Mouse (Mus musculus) stomach, embryonic 16.5 days (tissue): ENCODE data around the gene Nell2. TPM values are rescaled to one million over a fixed set of nuclear protein-coding genes. Genes with fewer than 3 reads are reported as not detected.

ENCODE experiments used
- ATAC-seq: fragments of 200-750 bp; cut with Nextera tagmentation; 2 replicates; pipeline ENCODE4 v1.8.0; 2017; ENCODE audit warnings: moderate number of reproducible peaks, moderate TSS enrichment; ENCODE audit not compliant: insufficient read depth, low FRiP score
- H3K27ac ChIP-seq: fragments of 300-500 bp; sonication (generic); 2 replicates; pipeline ENCODE4 v1.5.1; 2014; ENCODE audit warnings: low read length
- H3K27me3 ChIP-seq: fragments of 300-500 bp; sonication (generic); 2 replicates; pipeline ENCODE4 v1.6.1; 2014; ENCODE audit warnings: low read length, control low read depth, mixed read lengths; ENCODE audit not compliant: control insufficient read depth, insufficient read depth
- H3K36me3 ChIP-seq: fragments of 300-500 bp; sonication (generic); 2 replicates; pipeline ENCODE4 v1.6.1; 2014; ENCODE audit warnings: low read length; ENCODE audit not compliant: control insufficient read depth, insufficient read depth
- H3K4me1 ChIP-seq: fragments of 300-500 bp; sonication (generic); 2 replicates; pipeline ENCODE4 v1.6.1; 2014; ENCODE audit warnings: low read length, control low read depth, mixed read lengths; ENCODE audit not compliant: control insufficient read depth, insufficient read depth
- H3K4me2 ChIP-seq: fragments of 300-500 bp; sonication (generic); 2 replicates; pipeline ENCODE4 v1.6.1; 2014; ENCODE audit warnings: low read depth, low read length, mixed read lengths
- H3K4me3 ChIP-seq: fragments of 300-500 bp; sonication (generic); replicated peaks from 2 replicates; pipeline ENCODE4 v1.5.1; 2014; ENCODE audit warnings: mild to moderate bottlenecking, low read length
- H3K9ac ChIP-seq: fragments of 300-500 bp; sonication (generic); 2 replicates; pipeline ENCODE4 v1.6.1; 2014; ENCODE audit warnings: low read length
- H3K9me3 ChIP-seq: fragments of 300-500 bp; sonication (generic); replicated peaks from 2 replicates; pipeline ENCODE4 v1.6.1; 2016; ENCODE audit warnings: low read length, control low read depth; ENCODE audit not compliant: control insufficient read depth
- WGBS: fragments of 180-500 bp; shearing (Covaris S2); extraction: QIAGEN DNeasy Blood & Tissue Kit; methylation state at CpG from one replicate; pipeline ENCODE4 v1.1.7; 2014; 5-methylcytosine and 5-hydroxymethylcytosine counted together
- polyA plus RNA-seq: library from polyadenylated mRNA; unstranded; fragments of >200 nt; fragmentation: Nextera tagmentation; extraction: Ambion mirVana; gene quantifications from 2 replicates; pipeline ENCODE4 v1.2.1, GENCODE M21; 2015

The Nell2 gene
- polyA plus RNA-seq, 1 experiment from 2014 or later, result 12.0 TPM

- no peak for ATAC-seq
- WGBS, result 73% methylated on average over 4 of the region's 4 CpGs
Measured at GRCm38 (mm10) chr15:95489174-95489573, 39.2 kb downstream of the Nell2 start.

GRCm38 (mm10) chr15:95487961-95488360 lies 40.4 kb downstream of the Nell2 start:
- Histone ChIP-seq H3K4me3 (no peak overlapping the region), H3K9me3 (no peaks in the 10 kb centered on the region), H3K27ac (no peak overlapping the region), H3K4me2 (no peak overlapping the region), H3K9ac (no peak overlapping the region), H3K27me3 (no peaks in the 10 kb centered on the region), H3K36me3 (no peaks in the 10 kb centered on the region), H3K4me1 (0 out of 2 replicates have a peak, but pooled peaks cover 4% of the 10 kb centered on the region)
- 84% methylated on average over 5 of the region's 5 CpGs for WGBS
- no peak for ATAC-seq

More at GRCm38 (mm10) chr15:95489174-95489573, 39.2 kb downstream of the Nell2 start:
- H3K36me3 ChIP-seq, result no peaks in the 10 kb centered on the region
- H3K9me3 ChIP-seq, result no peaks in the 10 kb centered on the region
- H3K4me2 ChIP-seq, result no peak overlapping the region
- H3K27ac ChIP-seq, result no peak overlapping the region
- H3K4me3 ChIP-seq, result no peak overlapping the region
- H3K9ac ChIP-seq, result no peak overlapping the region
- H3K4me1 ChIP-seq, result 0 out of 2 replicates have a peak, but pooled peaks cover 4% of the 10 kb centered on the region
- no peaks in the 10 kb centered on the region for H3K27me3 ChIP-seq

GRCm38 (mm10) chr15:95482002-95482401 lies 46.4 kb downstream of the Nell2 start:
- H3K4me1 ChIP-seq, result no peaks in the 10 kb centered on the region
- 75% methylated on average over 9 of the region's 9 CpGs for WGBS
- no peak overlapping the region for H3K9ac ChIP-seq
- no peak overlapping the region for H3K27ac ChIP-seq
- H3K9me3 ChIP-seq, result no peaks in the 10 kb centered on the region
- no peaks in the 10 kb centered on the region for H3K36me3 ChIP-seq
- H3K4me3 ChIP-seq, result no peak overlapping the region
- no peaks in the 10 kb centered on the region for H3K27me3 ChIP-seq
- H3K4me2 ChIP-seq, result no peak overlapping the region
- ATAC-seq, result no peak

GRCm38 (mm10) chr15:95481585-95481984 lies 46.8 kb downstream of the Nell2 start:
- no peak overlapping the region for H3K4me2 ChIP-seq
- ATAC-seq, result no peak
- H3K27me3 ChIP-seq, result no peaks in the 10 kb centered on the region
- no peak overlapping the region for H3K9ac ChIP-seq
- H3K4me1 ChIP-seq, result no peaks in the 10 kb centered on the region
- H3K27ac ChIP-seq, result no peak overlapping the region
- H3K36me3 ChIP-seq, result no peaks in the 10 kb centered on the region
- no peaks in the 10 kb centered on the region for H3K9me3 ChIP-seq
- WGBS, result 84% methylated on average over 4 of the region's 4 CpGs
- H3K4me3 ChIP-seq, result no peak overlapping the region

GRCm38 (mm10) chr15:95476440-95476839 lies 51.9 kb downstream of the Nell2 start:
- Histone ChIP-seq H3K4me3 (no peak overlapping the region), H3K9ac (no peak overlapping the region), H3K9me3 (no peaks in the 10 kb centered on the region), H3K27ac (no peak overlapping the region), H3K4me1 (no peaks in the 10 kb centered on the region), H3K4me2 (no peak overlapping the region), H3K36me3 (no peaks in the 10 kb centered on the region), H3K27me3 (no peaks in the 10 kb centered on the region)
- ATAC-seq, result no peak
- 84% methylated on average over 3 of the region's 3 CpGs for WGBS

GRCm38 (mm10) chr15:95473976-95474375 lies 54.4 kb downstream of the Nell2 start:
- H3K4me3 ChIP-seq, result no peak overlapping the region
- no peaks in the 10 kb centered on the region for H3K36me3 ChIP-seq
- H3K9me3 ChIP-seq, result no peaks in the 10 kb centered on the region
- H3K4me2 ChIP-seq, result no peak overlapping the region
- no peak overlapping the region for H3K9ac ChIP-seq
- H3K4me1 ChIP-seq, result no peaks in the 10 kb centered on the region
- no peaks in the 10 kb centered on the region for H3K27me3 ChIP-seq
- no peak for ATAC-seq
- 72% methylated on average over 6 of the region's 6 CpGs for WGBS
- no peak overlapping the region for H3K27ac ChIP-seq

- Histone ChIP-seq H3K9ac (no peak overlapping the region), H3K27me3 (no peaks in the 10 kb centered on the region), H3K4me3 (no peak overlapping the region), H3K27ac (no peak overlapping the region), H3K36me3 (no peaks in the 10 kb centered on the region), H3K9me3 (no peaks in the 10 kb centered on the region), H3K4me1 (no peaks in the 10 kb centered on the region), H3K4me2 (no peak overlapping the region)
- 27% methylated on average over 6 of the region's 6 CpGs for WGBS
- no peak for ATAC-seq
Measured at GRCm38 (mm10) chr15:95467195-95467594, 61.2 kb downstream of the Nell2 start.

- H3K27ac ChIP-seq, result no peak overlapping the region
- H3K36me3 ChIP-seq, result no peaks in the 10 kb centered on the region
- H3K9ac ChIP-seq, result no peak overlapping the region
- no peak overlapping the region for H3K4me2 ChIP-seq
- no peak for ATAC-seq
- H3K4me3 ChIP-seq, result no peak overlapping the region
- H3K4me1 ChIP-seq, result no peaks in the 10 kb centered on the region
- WGBS, result 72% methylated on average over 4 of the region's 4 CpGs
- H3K9me3 ChIP-seq, result no peaks in the 10 kb centered on the region
- H3K27me3 ChIP-seq, result no peaks in the 10 kb centered on the region
Measured at GRCm38 (mm10) chr15:95460041-95460566, 68.3 kb downstream of the Nell2 start.

- WGBS, result 73% methylated on average over 11 of the region's 11 CpGs
- H3K4me3 ChIP-seq, result no peak overlapping the region
- H3K4me2 ChIP-seq, result no peak overlapping the region
- no peak for ATAC-seq
- no peak overlapping the region for H3K9ac ChIP-seq
- no peak overlapping the region for H3K27ac ChIP-seq
- no peaks in the 10 kb centered on the region for H3K4me1 ChIP-seq
- no peaks in the 10 kb centered on the region for H3K36me3 ChIP-seq
- no peaks in the 10 kb centered on the region for H3K9me3 ChIP-seq
- no peaks in the 10 kb centered on the region for H3K27me3 ChIP-seq
Measured at GRCm38 (mm10) chr15:95444586-95444985, 83.8 kb downstream of the Nell2 start.
